Mouse (Mus musculus) c-Kit-positive CD71-negative TER-119-negative erythroid progenitor cells, embryonic 14.5 days (primary cell): Measurements from ENCODE around the gene Slc30a3.

Experiments used
- DNase-seq: peaks from one replicate; pipeline ENCODE4 v3.0.0-alpha.2; 2013; ENCODE audit warnings: low read depth

The Slc30a3 gene

GRCm38 (mm10) chr5:31108000-31108490, at the start of gene Slc30a3:
TSS of gene Slc30a3 (minus strand) at chr5:31108237.
- DNase-seq = no peak

DNA sequence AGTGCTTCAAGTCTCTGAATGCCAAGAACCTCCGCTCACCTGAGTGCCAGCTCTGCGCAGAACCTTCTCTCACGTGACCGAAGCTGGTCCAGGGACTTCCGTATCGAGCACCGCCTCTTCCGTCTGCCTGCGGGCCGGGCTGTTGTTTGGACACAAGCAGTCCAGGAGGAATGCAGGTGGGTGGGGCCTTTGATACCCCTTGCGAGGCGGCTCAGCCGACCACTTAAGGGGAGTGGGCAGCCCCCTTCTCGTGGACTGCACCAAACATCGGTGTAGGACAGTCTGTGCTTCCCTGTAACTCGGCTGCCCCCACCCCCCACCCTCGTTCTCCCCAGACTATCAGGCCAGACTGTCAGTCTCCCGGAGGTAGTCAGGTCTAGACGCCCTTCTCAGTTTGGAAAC, 46.1 kb upstream of the Slc30a3 start, which contains the start of gene Mpv17:
TSS of gene Mpv17 (minus strand) at position 100 of the 402 bp plus-strand sequence.
- peak; percentile 52 for DNase-seq

DNA sequence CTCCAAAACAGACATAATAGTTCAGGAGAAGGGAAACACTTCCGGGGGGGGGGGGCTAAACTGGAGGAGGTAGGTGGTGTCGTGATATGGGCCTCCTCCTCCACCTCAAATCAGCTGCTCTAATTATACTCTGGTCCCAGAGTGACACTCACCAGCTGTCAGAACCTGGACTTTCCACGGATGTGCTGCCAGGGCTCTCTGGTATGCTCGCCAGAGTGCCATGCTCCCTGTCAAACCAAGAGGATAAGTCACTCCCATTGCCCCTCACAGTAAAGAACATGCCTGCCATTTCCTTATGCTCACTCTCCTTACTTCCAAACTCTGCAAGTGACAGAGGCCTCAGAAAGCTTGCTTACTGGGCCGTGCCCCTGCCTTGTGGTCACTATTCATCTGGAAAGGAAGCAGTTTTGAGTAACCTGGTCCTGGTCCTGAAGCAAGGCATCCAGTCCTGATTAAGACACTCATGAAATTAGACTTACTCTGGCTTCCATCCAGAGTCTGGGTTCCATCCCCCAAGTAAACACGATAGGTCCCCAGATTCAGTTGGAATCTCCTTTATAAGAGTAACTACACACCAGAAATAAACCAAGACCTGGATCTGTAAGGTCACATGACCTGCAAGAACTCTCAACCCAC, 45.6 kb upstream of the Slc30a3 start:
- no peak for DNase-seq

GRCm38 (mm10) chr5:31151746-31152145, 43.7 kb upstream of the Slc30a3 start:
- no peak for DNase-seq

GRCm38 (mm10) chr5:31149781-31150180, 41.7 kb upstream of the Slc30a3 start:
- DNase-seq = no peak

DNA sequence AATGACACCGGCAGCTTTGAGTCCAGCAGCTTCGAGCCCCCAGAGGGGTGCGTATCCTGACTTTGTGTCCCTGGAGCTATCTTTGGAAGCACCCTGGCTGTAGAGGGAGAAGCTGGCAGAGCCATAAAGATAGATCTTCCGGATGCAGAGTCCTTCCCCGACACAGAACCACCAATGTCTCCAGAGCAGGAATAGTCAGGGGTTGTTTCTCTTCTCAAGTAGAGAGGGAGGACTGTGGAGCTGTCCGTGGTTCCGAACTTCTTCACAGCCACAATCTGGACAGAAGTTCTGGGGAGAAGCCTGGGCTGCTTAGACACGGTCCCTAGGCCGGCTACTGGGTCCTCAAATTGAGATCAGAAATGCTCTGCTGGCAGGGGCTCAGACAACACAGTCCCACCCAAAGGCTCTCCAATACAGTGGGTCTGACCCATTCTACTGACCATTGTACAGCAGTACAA, 31.0 kb upstream of the Slc30a3 start:
- no peak for DNase-seq

- no peak for DNase-seq
Observed at GRCm38 (mm10) chr5:31138241-31138967, 30.4 kb upstream of the Slc30a3 start, which contains the start of gene Ucn. TSS of gene Ucn (minus strand) at chr5:31138829.

GRCm38 (mm10) chr5:31137658-31138057, 29.6 kb upstream of the Slc30a3 start:
- DNase-seq = no peak

- no peak for DNase-seq
Observed at GRCm38 (mm10) chr5:31136730-31137424, 28.8 kb upstream of the Slc30a3 start.

DNA sequence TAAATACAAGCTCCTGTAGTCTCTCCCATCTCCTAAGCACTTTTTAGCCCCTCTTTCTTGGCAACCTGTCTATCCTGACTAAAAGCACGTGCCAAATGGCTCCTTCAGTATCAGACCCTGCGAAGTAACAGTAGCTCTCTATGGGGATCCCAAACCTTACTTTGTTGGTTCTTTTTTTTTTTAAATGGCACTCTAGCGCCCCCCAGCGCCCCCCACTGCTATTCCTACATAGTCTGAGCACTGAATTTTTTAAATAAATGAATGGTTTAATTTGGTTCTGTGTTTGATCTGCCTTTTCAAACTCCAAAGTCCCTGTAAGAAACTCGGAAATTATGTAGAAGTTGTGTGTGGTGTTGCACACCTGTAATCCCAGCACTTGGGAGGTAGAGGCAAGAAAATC, 18.0 kb upstream of the Slc30a3 start:
- no peak for DNase-seq

DNA sequence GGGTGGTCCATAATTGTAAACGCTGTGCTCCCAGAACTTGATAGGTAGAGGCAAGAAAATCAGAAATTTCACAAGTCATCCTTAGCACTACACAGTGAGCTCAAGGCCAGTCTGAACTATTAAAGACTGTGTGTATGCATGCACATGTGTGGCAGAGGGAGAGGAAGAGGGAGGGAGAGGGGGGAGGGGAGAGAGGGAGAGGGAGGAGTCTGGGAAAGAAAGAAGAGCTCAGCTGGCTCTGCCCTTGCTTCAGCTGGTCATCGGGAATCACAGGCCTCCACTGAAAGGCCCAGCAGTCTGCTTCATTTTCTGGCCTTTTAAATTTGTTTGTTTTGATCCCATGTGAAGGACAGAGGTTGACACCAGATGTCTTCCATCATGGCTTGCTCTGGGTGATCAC, 15.4 kb upstream of the Slc30a3 start:
- no peak for DNase-seq

- no peak for DNase-seq
Observed at GRCm38 (mm10) chr5:31121111-31121510, 13.1 kb upstream of the Slc30a3 start.

- DNase-seq = no peak
Observed at GRCm38 (mm10) chr5:31116912-31117311, 8.9 kb upstream of the Slc30a3 start.

DNA sequence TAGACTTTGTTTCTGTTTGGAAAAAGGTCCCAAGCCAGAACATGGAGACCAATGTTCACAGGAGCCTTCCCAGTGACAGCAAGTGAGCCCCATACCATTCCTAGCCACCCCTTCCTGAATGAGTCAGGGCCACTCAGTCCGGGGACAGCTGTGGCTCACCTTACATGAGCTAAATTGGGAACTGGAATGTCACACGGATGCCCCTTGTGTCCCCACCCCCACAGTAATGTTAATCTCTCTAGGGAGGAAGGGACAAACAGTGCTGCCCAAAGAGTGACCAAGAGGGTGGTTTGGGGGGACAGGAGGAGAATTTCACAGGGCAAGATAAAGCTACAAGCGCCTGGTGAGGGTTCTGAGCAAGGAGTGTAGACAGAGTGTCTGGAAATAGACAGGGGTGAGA, 8.3 kb upstream of the Slc30a3 start, which contains the start of gene Trim54:
TSS of gene Trim54 (plus strand) at position 359 of the 400 bp plus-strand sequence.
- DNase-seq = no peak

- no peak for DNase-seq
Observed at GRCm38 (mm10) chr5:31110781-31111180, 2.7 kb upstream of the Slc30a3 start.

DNA sequence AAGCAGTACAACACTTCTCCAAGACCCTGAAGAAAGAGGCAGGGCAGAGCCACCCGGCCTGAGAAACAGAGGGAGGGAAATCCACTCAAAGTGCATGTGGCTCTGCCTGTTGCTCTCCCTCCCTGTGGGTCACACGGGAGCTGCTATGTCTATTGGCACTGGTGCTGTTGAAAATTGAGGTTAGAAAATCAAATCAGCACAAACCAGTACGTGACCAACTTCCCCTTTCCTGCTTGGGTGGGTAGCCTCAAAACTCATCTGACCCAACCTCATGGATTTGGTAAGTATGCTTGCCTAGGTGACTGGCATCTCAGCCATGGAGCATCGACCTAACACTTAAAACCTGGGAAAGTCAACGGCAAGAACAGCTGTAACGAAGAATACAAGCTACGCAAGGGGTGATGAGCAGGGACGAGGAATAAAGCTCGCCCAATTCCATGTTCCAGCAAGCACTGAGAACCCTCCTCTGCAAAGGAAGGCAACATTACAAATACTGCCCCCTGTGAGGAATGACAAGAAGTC, 2.2 kb downstream of the Slc30a3 start, which contains the start of gene Dnajc5g:
TSS of gene Dnajc5g (plus strand) at position 472 of the 522 bp plus-strand sequence.
- DNase-seq = no peak

GRCm38 (mm10) chr5:31095711-31096480, 12.1 kb downstream of the Slc30a3 start:
- no peak for DNase-seq

- peak; percentile 68 for DNase-seq
Observed at GRCm38 (mm10) chr5:31094799-31095691, 13.0 kb downstream of the Slc30a3 start.

GRCm38 (mm10) chr5:31094100-31094798, 13.8 kb downstream of the Slc30a3 start:
- DNase-seq = no peak
